Mouse (Mus musculus): ENCODE measurements around the gene Med27.
A peak's percentile ranks its signal among the peaks of the same experiment; 100 is the strongest.

The Med27 gene

GRCm38 (mm10) chr2:29346629-29347271 lies at the start of gene Med27:
Gene Med27 (plus strand): TSS chr2:29346819.
- DNase-seq (ENCODE audit: low spot score), result peak; percentile 97

DNA sequence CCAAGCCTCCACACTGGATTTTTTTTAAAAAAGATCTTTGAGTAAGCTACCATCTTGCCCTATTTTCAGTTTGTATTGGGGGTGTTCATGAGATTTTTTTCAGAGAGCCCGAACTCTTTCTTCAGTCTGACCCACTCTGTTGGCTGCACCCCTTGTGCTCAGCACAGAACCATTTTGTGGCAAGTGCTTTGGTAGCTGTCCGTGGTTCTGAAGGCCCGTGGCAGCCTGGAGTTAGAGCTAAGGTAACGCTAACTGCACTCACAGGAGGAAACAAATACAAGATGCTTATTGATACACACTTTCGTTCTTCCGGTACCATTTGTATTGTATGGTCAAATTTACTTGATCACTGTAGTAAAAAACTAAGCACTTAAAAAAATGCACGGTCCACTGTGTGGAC lies 36.7 kb upstream of the Med27 start:
- peak; percentile 31 for DNase-seq (ENCODE audit: low spot score)

GRCm38 (mm10) chr2:29312058-29312457 lies 34.6 kb upstream of the Med27 start:
- DNase-seq (ENCODE audit: low spot score), result no peak

GRCm38 (mm10) chr2:29317906-29318470 lies 28.6 kb upstream of the Med27 start:
- DNase-seq (ENCODE audit: low spot score), result no peak

DNA sequence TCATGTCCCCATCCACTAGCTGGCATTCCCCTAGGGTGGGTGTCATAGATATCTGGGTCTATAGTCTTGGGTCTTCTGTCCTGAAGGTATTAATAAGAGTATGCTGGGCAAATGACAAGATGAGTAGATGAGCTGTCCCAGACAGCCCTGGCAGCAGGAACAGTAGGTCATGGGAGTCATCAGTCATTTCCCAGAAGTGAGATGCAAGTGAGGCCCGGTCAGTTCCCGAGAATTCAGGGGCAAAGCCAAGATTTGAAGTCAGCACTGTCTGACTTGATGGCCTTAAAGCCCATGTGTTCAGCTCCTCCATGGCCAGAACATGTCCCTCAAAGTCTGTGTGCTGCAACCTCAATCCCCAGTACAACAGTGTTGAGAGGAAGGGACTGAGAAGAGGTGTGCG lies 28.0 kb upstream of the Med27 start:
- DNase-seq (ENCODE audit: low spot score), result no peak

DNA sequence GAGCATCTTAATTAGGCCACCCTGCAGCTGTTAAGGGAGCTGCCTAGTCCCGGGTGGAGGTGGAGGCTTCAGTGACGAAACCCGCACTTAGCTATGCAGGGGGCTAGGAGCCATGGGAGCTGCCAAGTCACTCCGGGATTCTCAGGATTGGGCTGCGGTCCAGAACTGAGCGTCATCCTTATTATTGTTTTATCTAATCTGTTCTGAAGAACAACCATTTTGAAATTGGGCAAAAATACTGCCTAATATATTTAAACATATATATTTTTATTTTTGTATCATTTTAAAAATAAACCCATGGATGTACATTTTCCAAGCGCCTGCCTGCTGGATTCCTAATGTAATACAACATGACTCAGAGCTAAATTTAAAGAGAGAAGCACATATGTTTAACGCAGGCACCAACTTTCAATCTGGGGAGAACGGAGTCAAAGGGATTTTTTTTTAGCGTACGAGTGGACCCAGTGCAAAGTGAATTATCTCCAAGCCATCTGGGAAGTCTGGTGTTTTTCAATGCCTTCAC lies 26.3 kb upstream of the Med27 start:
- DNase-seq (ENCODE audit: low spot score), result no peak

DNA sequence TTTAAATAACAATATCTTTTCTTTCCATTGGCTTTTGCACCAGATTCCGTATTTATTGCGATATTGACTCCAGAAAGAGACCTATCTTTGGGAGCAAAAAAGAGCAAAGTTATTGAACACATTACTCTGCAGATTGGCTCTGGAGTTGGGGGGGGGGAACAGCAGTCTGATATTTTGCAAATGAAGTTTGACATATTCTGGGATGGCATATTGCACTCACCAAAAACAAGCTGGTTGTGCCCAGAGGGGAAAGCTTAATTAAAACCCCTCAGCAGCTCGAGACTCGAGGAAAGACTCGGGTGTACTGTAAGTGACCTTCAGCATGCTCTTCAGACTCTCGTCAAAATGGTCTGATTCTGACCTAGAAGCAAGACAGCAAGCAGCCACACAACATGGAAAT lies 25.8 kb upstream of the Med27 start:
- no peak for DNase-seq (ENCODE audit: low spot score)

DNA sequence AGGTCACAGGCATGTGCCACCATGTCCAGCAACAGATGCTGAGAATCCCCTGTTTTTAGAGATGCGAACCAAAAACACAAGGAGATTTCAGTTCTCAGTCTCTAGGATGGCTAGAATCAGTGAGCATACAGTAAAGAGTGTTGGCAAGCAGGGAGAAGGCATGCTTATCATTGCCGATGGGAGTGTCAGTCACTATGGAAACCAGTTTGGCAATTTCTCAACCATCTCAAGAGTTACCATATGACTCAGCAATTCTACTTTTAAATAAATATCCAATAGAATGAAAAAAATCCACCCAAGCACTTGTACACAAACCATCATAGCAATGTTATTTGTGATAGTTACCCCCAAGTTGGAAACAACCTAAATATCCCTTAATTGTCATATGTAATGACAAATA lies 22.2 kb upstream of the Med27 start:
- no peak for DNase-seq (ENCODE audit: low spot score)

- DNase-seq (ENCODE audit: low spot score), result no peak
Observed at GRCm38 (mm10) chr2:29330471-29330870, 16.1 kb upstream of the Med27 start.

- DNase-seq (ENCODE audit: low spot score), result no peak
Observed at GRCm38 (mm10) chr2:29338396-29338795, 8.2 kb upstream of the Med27 start.

DNA sequence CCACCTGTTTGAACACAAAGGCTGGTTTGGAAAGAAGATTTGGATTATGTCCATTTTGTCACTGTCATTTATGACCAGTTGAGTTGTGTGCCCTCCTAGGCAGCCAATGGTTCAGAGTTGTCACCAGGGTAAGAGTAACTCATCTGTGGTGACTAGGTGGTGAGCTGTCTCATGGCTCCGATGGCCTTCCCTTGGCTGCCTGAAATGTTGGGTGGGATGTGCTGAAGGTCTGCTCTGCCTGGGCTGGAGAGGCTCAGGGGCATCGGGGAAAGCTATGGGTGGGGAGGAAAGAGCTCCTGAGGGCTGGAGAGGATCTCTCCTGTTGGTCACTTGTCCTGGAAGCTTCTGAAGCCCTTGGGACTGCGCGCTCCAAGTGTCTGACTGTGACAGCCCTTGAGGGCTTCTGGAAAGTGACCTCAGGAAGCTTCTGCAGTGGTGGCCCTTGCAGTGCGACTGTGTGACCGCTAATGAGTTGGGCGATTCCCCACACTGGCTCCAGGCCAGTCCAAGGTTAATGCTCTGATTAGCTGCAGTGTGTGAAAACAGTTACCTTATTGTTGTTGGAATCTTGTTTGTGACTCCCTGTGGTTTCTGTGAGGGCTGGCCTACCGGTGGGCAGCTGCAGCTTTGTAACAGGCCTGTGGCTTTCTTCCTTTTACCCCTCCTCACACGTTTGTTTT lies 12.2 kb downstream of the Med27 start:
- no peak for DNase-seq (ENCODE audit: low spot score)

DNA sequence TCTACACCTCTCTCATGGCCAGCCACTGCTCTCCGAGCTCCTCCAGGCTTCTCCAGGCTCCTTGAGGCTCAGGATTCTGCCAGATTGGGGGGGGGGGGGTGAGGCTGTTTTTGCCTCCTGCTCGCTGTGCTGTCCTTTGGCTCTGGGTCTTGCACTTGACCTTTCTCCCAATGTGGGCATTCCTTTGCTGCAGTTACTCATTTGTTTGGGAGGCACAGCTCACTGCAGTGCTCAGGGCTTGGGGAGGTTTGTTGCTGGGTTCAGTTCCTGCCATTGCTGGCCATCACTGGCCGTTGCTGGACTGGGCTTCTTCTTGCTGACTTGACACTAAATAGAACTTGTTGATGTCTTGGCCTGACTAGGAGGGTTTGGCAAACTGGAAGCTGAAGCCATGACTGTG lies 14.3 kb downstream of the Med27 start:
- no peak for DNase-seq (ENCODE audit: low spot score)

- no peak for DNase-seq (ENCODE audit: low spot score)
Observed at GRCm38 (mm10) chr2:29365000-29365695, 18.5 kb downstream of the Med27 start.

DNA sequence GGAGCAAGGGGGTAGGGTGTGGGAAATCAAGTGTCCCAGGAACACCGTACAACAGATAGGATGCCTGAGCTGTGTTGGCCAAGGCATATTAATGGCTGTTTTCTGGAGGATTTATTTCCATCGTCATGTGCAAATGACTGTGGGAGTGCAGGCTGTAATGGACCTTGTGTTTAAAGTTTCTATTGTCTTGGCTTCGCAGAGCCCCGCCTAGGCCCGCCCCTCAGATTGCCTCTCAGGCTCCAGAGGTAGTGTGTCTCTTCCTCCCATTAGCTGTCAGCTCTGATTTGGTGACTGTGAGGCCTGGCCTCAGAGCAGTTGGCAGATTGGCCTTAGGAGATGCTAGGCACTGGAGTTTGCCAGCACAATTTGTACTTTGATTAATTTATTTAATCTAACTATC lies 22.1 kb downstream of the Med27 start:
- DNase-seq (ENCODE audit: low spot score), result no peak

- DNase-seq (ENCODE audit: low spot score), result no peak
Observed at GRCm38 (mm10) chr2:29372176-29372575, 25.6 kb downstream of the Med27 start.

GRCm38 (mm10) chr2:29381683-29382082 lies 35.1 kb downstream of the Med27 start:
- DNase-seq (ENCODE audit: low spot score), result no peak

GRCm38 (mm10) chr2:29382583-29382982 lies 36.0 kb downstream of the Med27 start:
- DNase-seq (ENCODE audit: low spot score), result no peak

DNA sequence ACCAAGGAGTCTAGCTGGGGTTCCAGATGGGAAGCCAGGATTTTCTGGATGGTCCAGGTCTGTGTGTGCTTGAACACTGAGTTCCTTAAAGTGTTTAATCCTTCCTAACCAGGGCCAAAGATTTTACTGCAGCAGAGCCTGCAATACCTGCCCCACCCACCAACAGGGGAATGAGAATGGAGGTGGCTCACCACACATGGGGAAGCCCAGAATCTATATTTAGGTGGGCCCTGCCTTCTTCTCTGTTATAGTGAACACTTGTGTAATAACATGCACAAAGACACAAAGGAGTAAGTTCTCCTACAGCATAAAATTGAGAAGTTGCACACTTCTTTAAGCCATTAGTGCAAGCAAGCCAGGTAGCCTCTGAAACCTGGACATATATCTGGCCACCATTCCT lies 36.5 kb downstream of the Med27 start:
- no peak for DNase-seq (ENCODE audit: low spot score)

DNA sequence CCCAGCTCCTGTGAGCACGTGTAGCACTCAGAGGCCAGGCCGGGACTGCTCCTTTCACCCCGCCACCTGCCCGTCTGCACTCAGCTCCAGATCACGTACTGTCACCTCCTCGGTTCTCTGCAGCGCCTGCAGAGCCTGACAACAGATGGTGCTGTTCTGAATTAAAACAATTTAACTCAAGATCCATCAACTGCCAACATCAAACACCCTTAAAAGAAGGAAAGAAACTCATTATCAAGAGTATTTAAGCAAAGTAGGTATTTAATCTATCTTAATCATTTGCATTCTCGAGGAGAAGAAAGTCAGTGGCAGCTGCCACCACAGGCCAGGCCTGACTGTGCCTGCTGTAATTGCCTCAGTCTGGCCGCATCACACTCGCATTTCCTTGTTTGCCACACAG lies 38.8 kb downstream of the Med27 start:
- DNase-seq (ENCODE audit: low spot score), result no peak

- DNase-seq (ENCODE audit: low spot score), result no peak
Observed at GRCm38 (mm10) chr2:29387268-29387667, 40.6 kb downstream of the Med27 start.

GRCm38 (mm10) chr2:29388937-29389336 lies 42.3 kb downstream of the Med27 start:
- no peak for DNase-seq (ENCODE audit: low spot score)

DNA sequence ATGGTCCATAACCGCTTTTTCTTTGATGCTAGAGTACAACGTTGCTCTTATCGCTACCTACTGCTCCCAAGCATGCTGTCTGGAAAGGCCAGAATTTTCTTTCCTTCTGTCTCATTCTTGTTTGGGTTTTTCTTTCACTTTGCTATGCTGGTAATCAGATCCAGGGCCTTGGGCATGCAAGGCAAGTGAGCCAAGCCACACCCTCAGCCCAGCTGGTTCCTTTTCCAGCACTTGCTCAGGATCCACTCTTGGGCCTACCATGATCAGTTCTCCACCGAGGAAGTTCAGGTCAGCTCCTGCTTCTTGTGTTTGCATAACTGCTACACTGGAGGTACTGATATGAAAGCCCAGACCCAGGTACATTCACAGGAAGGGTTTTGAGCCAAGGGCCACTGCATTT lies 44.5 kb downstream of the Med27 start:
- DNase-seq (ENCODE audit: low spot score), result no peak

DNA sequence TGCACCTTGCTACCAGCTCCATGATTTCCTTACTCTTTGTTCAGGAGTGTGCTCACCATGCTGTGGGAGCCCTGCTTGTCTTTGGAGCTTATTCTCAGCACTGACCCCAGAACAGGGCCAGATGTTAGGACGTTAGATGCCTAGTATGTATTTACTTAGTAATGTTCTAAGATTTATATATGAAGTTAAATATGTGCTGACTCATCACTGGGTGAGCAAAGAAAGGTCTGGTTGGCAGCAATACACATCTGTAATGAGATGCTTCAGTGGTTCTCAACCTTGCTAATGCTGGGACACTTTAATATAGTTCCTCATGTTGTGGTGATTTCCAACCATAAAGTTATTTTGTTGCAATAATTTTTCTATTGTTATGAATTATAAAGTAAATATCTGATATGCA lies 45.4 kb downstream of the Med27 start:
- no peak for DNase-seq (ENCODE audit: low spot score)
